Mouse (Mus musculus) left cerebral cortex, adult 9 months (tissue): ENCODE results near the gene Ostm1.

Experiments used
- DNase-seq, 2 experiments: peaks; one replicate each; pipeline ENCODE4 v3.0.0; 2022; ENCODE audit warnings: low spot score in 2 of 2

Ostm1 gene

GRCm38 (mm10) chr10:42625907-42626306 lies 42.3 kb downstream of the Ostm1 start:
- no peak for DNase-seq

- no peak for DNase-seq
Measured at GRCm38 (mm10) chr10:42630596-42631355, 47.2 kb downstream of the Ostm1 start.

- DNase-seq = no peak
Measured at GRCm38 (mm10) chr10:42631754-42632452, 48.3 kb downstream of the Ostm1 start.

GRCm38 (mm10) chr10:42632453-42633360 lies 49.1 kb downstream of the Ostm1 start:
- no peak for DNase-seq

- DNase-seq = no peak
Measured at GRCm38 (mm10) chr10:42633361-42634121, 49.9 kb downstream of the Ostm1 start.

- DNase-seq = no peak
Measured at GRCm38 (mm10) chr10:42634122-42634720, 50.6 kb downstream of the Ostm1 start.

- no peak for DNase-seq
Measured at GRCm38 (mm10) chr10:42635046-42635445, 51.4 kb downstream of the Ostm1 start.

- no peak for DNase-seq
Measured at GRCm38 (mm10) chr10:42635566-42636359, 52.1 kb downstream of the Ostm1 start.

GRCm38 (mm10) chr10:42636360-42637182 lies 52.9 kb downstream of the Ostm1 start:
- no peak for DNase-seq

GRCm38 (mm10) chr10:42637183-42637788 lies 53.7 kb downstream of the Ostm1 start:
- peak in 1 of 2 experiments; percentile 71 for DNase-seq

- no peak for DNase-seq
Measured at GRCm38 (mm10) chr10:42639856-42640255, 56.2 kb downstream of the Ostm1 start.

GRCm38 (mm10) chr10:42643638-42644037 lies 60.0 kb downstream of the Ostm1 start:
- no peak for DNase-seq

GRCm38 (mm10) chr10:42646340-42646739 lies 62.7 kb downstream of the Ostm1 start:
- DNase-seq = no peak

GRCm38 (mm10) chr10:42661916-42662315 lies 78.3 kb downstream of the Ostm1 start:
- no peak for DNase-seq

- no peak for DNase-seq
Measured at GRCm38 (mm10) chr10:42669970-42670369, 86.3 kb downstream of the Ostm1 start.

GRCm38 (mm10) chr10:42672798-42673197 lies 89.2 kb downstream of the Ostm1 start:
- no peak for DNase-seq

GRCm38 (mm10) chr10:42675571-42675970 lies 91.9 kb downstream of the Ostm1 start:
- DNase-seq = no peak

- no peak for DNase-seq
Measured at GRCm38 (mm10) chr10:42678331-42678730, 94.7 kb downstream of the Ostm1 start.
